Mouse (Mus musculus) small intestine, adult 2 months (tissue): ENCODE measurements around the gene Pcnx3. TPM values are rescaled to one million over a fixed set of nuclear protein-coding genes. Genes with fewer than 3 reads are reported as not detected.

ENCODE experiments used
- H3K27ac ChIP-seq: fragments of 200-500 bp; 2 replicates; pipeline ENCODE4 v1.5.1; 2012; ENCODE audit warnings: low read depth, low read length, control low read depth, inconsistent platforms; ENCODE audit not compliant: insufficient read depth
- H3K27me3 ChIP-seq: fragments of 200-500 bp; 2 replicates; pipeline ENCODE4 v1.6.1; 2012; ENCODE audit warnings: mild to moderate bottlenecking, moderate library complexity, low read length, inconsistent platforms; ENCODE audit not compliant: control insufficient read depth, insufficient read depth
- H3K36me3 ChIP-seq: fragments of 200-500 bp; 2 replicates; pipeline ENCODE4 v1.6.1; 2012; ENCODE audit warnings: mild to moderate bottlenecking, low read length, control low read depth, inconsistent platforms; ENCODE audit not compliant: control insufficient read depth, insufficient read depth
- H3K4me1 ChIP-seq: fragments of 200-500 bp; 2 replicates; pipeline ENCODE4 v1.6.1; 2012; ENCODE audit warnings: low read length, inconsistent platforms, mixed read lengths; ENCODE audit not compliant: control insufficient read depth, insufficient read depth, insufficient read length
- H3K4me3 ChIP-seq: fragments of 200-500 bp; 2 replicates; pipeline ENCODE4 v1.5.1; 2012; ENCODE audit warnings: low read depth, mild to moderate bottlenecking, control low read depth, inconsistent platforms, low read length, moderate library complexity
- CTCF ChIP-seq: fragments of 200-500 bp; IDR thresholded peaks from 2 replicates; pipeline ENCODE4 v1.5.1; 2012; ENCODE audit warnings: low read depth, mild to moderate bottlenecking, control low read depth, inconsistent platforms, low read length, moderate library complexity, mixed read lengths; ENCODE audit not compliant: insufficient replicate concordance, insufficient read length; ENCODE audit errors: extremely low read depth
- POLR2A ChIP-seq: fragments of 200-500 bp; IDR thresholded peaks from 2 replicates; pipeline ENCODE4 v1.6.1; 2012; ENCODE audit warnings: low read depth, mild to moderate bottlenecking, control low read depth, inconsistent platforms, low read length, moderate library complexity
- WGBS: fragments of 180-500 bp; shearing (Covaris S2); methylation state at CpG from one replicate; pipeline ENCODE4 v1.1.7; 2018; 5-methylcytosine and 5-hydroxymethylcytosine counted together
- polyA plus RNA-seq: library from polyadenylated mRNA; depleted of rRNA; stranded (reverse); fragments of >200 nt; gene quantifications from 2 replicates; pipeline ENCODE4 v1.2.3, GENCODE M21; 2012; rRNA removed

Gene Pcnx3
- polyA plus RNA-seq, 1 experiment, result 150 TPM

GRCm38 (mm10) chr19:5636571-5637041 is 52.1 kb downstream of the Pcnx3 start:
- H3K27me3 ChIP-seq, result no peaks in the 10 kb centered on the region
- 5% methylated on average over 12 of the region's 12 CpGs for WGBS
- peaks cover 26% of the 10 kb centered on the region for H3K36me3 ChIP-seq
- peak overlapping the region; percentile 94 for H3K27ac ChIP-seq
- H3K4me3 ChIP-seq, result peak overlapping the region; percentile 87
- no peak for TF ChIP-seq POLR2A
- no peak; the same call in 1 of the 2 replicates for TF ChIP-seq CTCF
- peaks cover 11% of the 10 kb centered on the region for H3K4me1 ChIP-seq

GRCm38 (mm10) chr19:5636036-5636570 is 52.6 kb downstream of the Pcnx3 start:
- Histone ChIP-seq H3K4me3 (no peak overlapping the region), H3K27ac (peak overlapping the region; percentile 94; the same call in 1 of the 2 replicates), H3K4me1 (peaks cover 11% of the 10 kb centered on the region), H3K36me3 (peaks cover 21% of the 10 kb centered on the region), H3K27me3 (no peaks in the 10 kb centered on the region)
- 21% methylated on average over 7 of the region's 7 CpGs for WGBS
- TF ChIP-seq CTCF (no peak), POLR2A (no peak)

- TF ChIP-seq CTCF (no peak), POLR2A (no peak)
Measured at GRCm38 (mm10) chr19:5632120-5632519, 56.6 kb downstream of the Pcnx3 start.

GRCm38 (mm10) chr19:5629907-5630306 is 58.8 kb downstream of the Pcnx3 start:
- TF ChIP-seq CTCF, result no peak
- TF ChIP-seq POLR2A, result no peak
- Histone ChIP-seq H3K4me1 (no peaks in the 10 kb centered on the region), H3K36me3 (no peaks in the 10 kb centered on the region), H3K4me3 (no peak overlapping the region), H3K27me3 (no peaks in the 10 kb centered on the region), H3K27ac (no peak overlapping the region)

More at GRCm38 (mm10) chr19:5632120-5632519, 56.6 kb downstream of the Pcnx3 start:
- Histone ChIP-seq H3K27me3 (no peaks in the 10 kb centered on the region), H3K27ac (no peak overlapping the region), H3K4me3 (no peak overlapping the region), H3K4me1 (peaks cover 4% of the 10 kb centered on the region; the same call in 1 of the 2 replicates), H3K36me3 (no peaks in the 10 kb centered on the region)
- 86% methylated on average over 9 of the region's 9 CpGs for WGBS

GRCm38 (mm10) chr19:5625311-5625710 is 63.4 kb downstream of the Pcnx3 start:
- 86% methylated on average over 8 of the region's 8 CpGs for WGBS

GRCm38 (mm10) chr19:5621884-5622283 is 66.8 kb downstream of the Pcnx3 start:
- Histone ChIP-seq H3K27me3 (no peaks in the 10 kb centered on the region), H3K4me3 (no peak overlapping the region), H3K36me3 (no peaks in the 10 kb centered on the region), H3K4me1 (peaks cover 4% of the 10 kb centered on the region; the same call in 1 of the 2 replicates), H3K27ac (no peak overlapping the region)
- WGBS, result 75% methylated on average over 5 of the region's 5 CpGs
- no peak for TF ChIP-seq POLR2A
- no peak for TF ChIP-seq CTCF

More at GRCm38 (mm10) chr19:5625311-5625710, 63.4 kb downstream of the Pcnx3 start:
- Histone ChIP-seq H3K36me3 (no peaks in the 10 kb centered on the region), H3K4me3 (no peak overlapping the region), H3K27me3 (no peaks in the 10 kb centered on the region), H3K27ac (no peak overlapping the region), H3K4me1 (no peaks in the 10 kb centered on the region)
- TF ChIP-seq CTCF, result no peak
- no peak for TF ChIP-seq POLR2A

- TF ChIP-seq POLR2A, result no peak
- no peak for TF ChIP-seq CTCF
- WGBS, result 78% methylated on average over 4 of the region's 4 CpGs
- H3K4me1 ChIP-seq, result peaks cover 4% of the 10 kb centered on the region; the same call in 1 of the 2 replicates
- no peak overlapping the region for H3K27ac ChIP-seq
- no peak overlapping the region for H3K4me3 ChIP-seq
- H3K36me3 ChIP-seq, result no peaks in the 10 kb centered on the region
- no peaks in the 10 kb centered on the region for H3K27me3 ChIP-seq
Measured at GRCm38 (mm10) chr19:5620007-5620406, 68.7 kb downstream of the Pcnx3 start.

GRCm38 (mm10) chr19:5614953-5615352 is 73.8 kb downstream of the Pcnx3 start:
- Histone ChIP-seq H3K27me3 (no peaks in the 10 kb centered on the region), H3K27ac (no peak overlapping the region), H3K4me1 (peaks cover 4% of the 10 kb centered on the region; the same call in 1 of the 2 replicates), H3K36me3 (no peaks in the 10 kb centered on the region), H3K4me3 (no peak overlapping the region)
- WGBS, result 16% methylated on average over 2 of the region's 2 CpGs
- TF ChIP-seq POLR2A (no peak), CTCF (no peak)

Other genes with a start within 250 kb of the Pcnx3 start
- gene Fosl1, start 241.4 kb downstream of the Pcnx3 start, polyA plus RNA-seq, result 0.91 and 2.6 TPM in 2 replicates
- 3.3 and 4.4 TPM in 2 replicates for gene Ccdc85b, start 231.0 kb downstream of the Pcnx3 start, polyA plus RNA-seq
- 72.5 and 143 TPM in 2 replicates for gene Fibp, start 228.3 kb downstream of the Pcnx3 start, polyA plus RNA-seq
- gene Ctsw, start 220.4 kb downstream of the Pcnx3 start, polyA plus RNA-seq, result 8.2 and 10.2 TPM in 2 replicates
- gene Efemp2, start 215.0 kb downstream of the Pcnx3 start, polyA plus RNA-seq, result 22.4 and 26.5 TPM in 2 replicates
- 19.9 and 29.1 TPM in 2 replicates for gene Mus81, start 200.5 kb downstream of the Pcnx3 start, polyA plus RNA-seq
- 320 and 703 TPM in 2 replicates for gene Cfl1, start 198.5 kb downstream of the Pcnx3 start, polyA plus RNA-seq
- gene 1700020D05Rik, start 185.1 kb downstream of the Pcnx3 start, polyA plus RNA-seq, result 0.19 TPM in 1 of 2 replicates, not detected in the other
- 1.7 and 3.2 TPM in 2 replicates for gene Snx32, start 178.4 kb downstream of the Pcnx3 start, polyA plus RNA-seq
- gene Ovol1, start 128.3 kb downstream of the Pcnx3 start, polyA plus RNA-seq, result 28.5 and 55.3 TPM in 2 replicates
- 20.2 and 37.1 TPM in 2 replicates for gene Ap5b1, start 120.9 kb downstream of the Pcnx3 start, polyA plus RNA-seq
- 47.0 and 68.0 TPM in 2 replicates for gene Rnaseh2c, start 87.0 kb downstream of the Pcnx3 start, polyA plus RNA-seq
- 19.0 and 40.4 TPM in 2 replicates for gene Kat5, start 78.7 kb downstream of the Pcnx3 start, polyA plus RNA-seq
- gene Rela, start 51.4 kb downstream of the Pcnx3 start, polyA plus RNA-seq, result 35.8 and 61.0 TPM in 2 replicates
- gene Sipa1, start 25.2 kb downstream of the Pcnx3 start, polyA plus RNA-seq, result 35.1 and 54.0 TPM in 2 replicates
- gene Map3k11, start 166 bp downstream of the Pcnx3 start, polyA plus RNA-seq, result 65.8 and 169 TPM in 2 replicates
- 0.57 TPM in 1 of 2 replicates, not detected in the other for gene Kcnk7, start 15.5 kb upstream of the Pcnx3 start, polyA plus RNA-seq
- gene Ehbp1l1, start 37.4 kb upstream of the Pcnx3 start, polyA plus RNA-seq, result 62.1 and 100 TPM in 2 replicates
- 69.8 and 126 TPM in 2 replicates for gene Fam89b, start 40.7 kb upstream of the Pcnx3 start, polyA plus RNA-seq
- gene Ltbp3, start 52.0 kb upstream of the Pcnx3 start, polyA plus RNA-seq, result 28.2 and 30.2 TPM in 2 replicates
- gene Scyl1, start 82.5 kb upstream of the Pcnx3 start, polyA plus RNA-seq, result 37.1 and 52.5 TPM in 2 replicates
- 32.1 and 62.1 TPM in 2 replicates for gene Frmd8, start 186.4 kb upstream of the Pcnx3 start, polyA plus RNA-seq
- 207 and 241 TPM in 2 replicates for gene Slc25a45, start 188.9 kb upstream of the Pcnx3 start, polyA plus RNA-seq
- gene Tigd3, start 205.2 kb upstream of the Pcnx3 start, polyA plus RNA-seq, result 0.90 and 2.0 TPM in 2 replicates
- 34.1 and 64.3 TPM in 2 replicates for gene Dpf2, start 224.1 kb upstream of the Pcnx3 start, polyA plus RNA-seq
- gene Cdc42ep2, start 235.9 kb upstream of the Pcnx3 start, polyA plus RNA-seq, result 10.3 and 30.6 TPM in 2 replicates